Mouse (Mus musculus) hindbrain, embryonic 12.5 days (tissue): ENCODE measurements around the gene Mmachc. TPM values are rescaled to one million over a fixed set of nuclear protein-coding genes. Genes with fewer than 3 reads are reported as not detected.
"Not testable (repeated sequence)": the region's sequence is repeated elsewhere in the genome, so short reads cannot be mapped to it uniquely, and the experiment has no call there.

Experiments
- ATAC-seq: fragments of 200-750 bp; cut with Nextera tagmentation; 2 replicates; pipeline ENCODE4 v1.8.0; 2017; ENCODE audit warnings: moderate TSS enrichment; ENCODE audit not compliant: low FRiP score
- H3K27ac ChIP-seq: fragments of 300-500 bp; sonication (generic); 2 replicates; pipeline ENCODE4 v1.5.1; 2016; ENCODE audit warnings: mild to moderate bottlenecking
- H3K27me3 ChIP-seq: fragments of 300-500 bp; sonication (generic); 2 replicates; pipeline ENCODE4 v1.6.1; 2016; ENCODE audit warnings: mild to moderate bottlenecking
- H3K36me3 ChIP-seq: fragments of 300-500 bp; sonication (generic); 2 replicates; pipeline ENCODE4 v1.6.1; 2016; ENCODE audit warnings: mild to moderate bottlenecking
- H3K4me1 ChIP-seq: fragments of 300-500 bp; sonication (generic); 2 replicates; pipeline ENCODE4 v1.6.1; 2016
- H3K4me2 ChIP-seq: fragments of 300-500 bp; sonication (generic); replicated peaks from 2 replicates; pipeline ENCODE4 v1.6.1; 2016; ENCODE audit warnings: mild to moderate bottlenecking
- H3K4me3 ChIP-seq: fragments of 300-500 bp; sonication (generic); 2 replicates; pipeline ENCODE4 v1.5.1; 2016; ENCODE audit warnings: mild to moderate bottlenecking
- H3K9ac ChIP-seq: fragments of 300-500 bp; sonication (generic); 2 replicates; pipeline ENCODE4 v1.6.1; 2016; ENCODE audit warnings: mild to moderate bottlenecking, moderate library complexity
- H3K9me3 ChIP-seq: fragments of 300-500 bp; sonication (generic); replicated peaks from 2 replicates; pipeline ENCODE4 v1.6.1; 2016; ENCODE audit warnings: mild to moderate bottlenecking
- WGBS: fragments of 180-500 bp; shearing (Covaris S2); methylation state at CpG from one replicate; pipeline ENCODE4 v1.1.7; 2016; 5-methylcytosine and 5-hydroxymethylcytosine counted together
- polyA plus RNA-seq: library from polyadenylated mRNA; unstranded; fragments of >200 nt; fragmentation: Nextera tagmentation; extraction: Ambion mirVana; gene quantifications from 2 replicates; pipeline ENCODE4 v1.2.1, GENCODE M21; 2016

Gene Mmachc
- polyA plus RNA-seq, 1 experiment from 2014 or later = 26.2 TPM

DNA sequence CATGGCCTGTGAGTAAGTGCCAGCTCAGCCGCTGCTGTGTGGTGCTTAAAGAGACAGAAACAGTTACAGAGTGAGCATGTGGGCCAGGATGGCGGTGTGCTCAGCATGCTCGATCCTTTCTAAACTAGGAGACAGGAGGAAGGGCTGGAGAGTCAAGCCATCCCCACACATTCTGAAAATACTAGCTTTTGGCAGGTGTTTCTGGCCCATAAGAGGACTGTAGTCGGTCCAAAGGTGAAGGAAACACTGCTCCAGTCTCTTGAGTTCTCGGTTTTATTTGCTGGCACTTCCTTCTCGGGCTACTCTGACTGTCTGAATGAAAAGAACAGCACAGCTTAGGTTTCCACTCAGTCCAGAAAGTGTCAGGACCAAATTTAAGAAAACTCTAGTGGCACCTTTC is 47.4 kb downstream of the Mmachc start:
- Histone ChIP-seq H3K4me3 (no peak overlapping the region), H3K4me1 (no peaks in the 10 kb centered on the region), H3K27me3 (no peaks in the 10 kb centered on the region), H3K4me2 (no peak overlapping the region), H3K27ac (no peak overlapping the region), H3K9me3 (no peaks in the 10 kb centered on the region), H3K36me3 (no peaks in the 10 kb centered on the region), H3K9ac (no peak overlapping the region)
- WGBS = 69% methylated on average over 6 of the region's 6 CpGs
- ATAC-seq = no peak

DNA sequence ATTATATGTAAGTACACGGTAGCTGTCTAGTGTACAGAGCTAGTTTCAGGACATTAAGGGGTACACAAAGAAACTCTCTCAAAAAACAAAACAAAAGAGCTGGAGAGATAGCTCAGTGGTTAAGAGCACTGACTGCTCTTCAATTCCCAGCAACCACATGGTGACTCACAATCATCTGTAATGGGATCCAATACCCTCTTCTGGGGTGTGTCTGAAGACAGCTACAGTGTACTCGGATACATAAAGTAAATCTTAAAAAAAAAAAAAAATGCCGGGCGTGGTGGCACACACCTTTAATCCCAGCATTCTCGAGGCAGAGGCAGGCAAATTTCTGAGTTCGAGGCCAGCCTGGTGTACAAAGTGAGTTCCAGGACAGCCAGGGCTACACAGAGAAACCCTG is 48.3 kb downstream of the Mmachc start:
- H3K27me3 ChIP-seq, ATAC-seq, H3K9ac ChIP-seq, H3K4me2 ChIP-seq, H3K4me3 ChIP-seq, H3K9me3 ChIP-seq, H3K36me3 ChIP-seq, H3K4me1 ChIP-seq, H3K27ac ChIP-seq: not testable (repeated sequence)
- WGBS = 89% methylated on average over 6 of the region's 6 CpGs

DNA sequence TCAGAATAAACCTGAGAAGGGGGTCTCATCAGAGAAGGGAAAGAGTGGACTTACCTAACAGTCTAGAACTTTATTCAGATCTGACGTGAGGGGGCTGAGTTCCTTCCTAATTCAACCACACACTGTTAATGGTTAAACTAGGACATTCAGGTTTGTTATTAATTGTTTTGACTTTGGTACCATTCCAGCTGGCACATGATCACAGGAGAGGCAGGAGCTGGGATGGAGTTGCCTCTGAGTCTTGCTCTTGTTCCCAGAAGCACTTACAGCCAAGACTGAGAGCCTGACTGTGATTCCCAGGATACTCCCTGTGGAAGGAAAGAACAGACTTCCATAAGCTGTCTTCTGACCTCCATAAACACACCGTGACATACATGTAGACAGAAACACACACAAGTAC is 48.7 kb downstream of the Mmachc start:
- no peaks in the 10 kb centered on the region for H3K4me1 ChIP-seq
- no peak overlapping the region for H3K27ac ChIP-seq
- no peaks in the 10 kb centered on the region for H3K9me3 ChIP-seq
- no peak overlapping the region for H3K9ac ChIP-seq
- H3K4me3 ChIP-seq = no peak overlapping the region
- no peak overlapping the region for H3K4me2 ChIP-seq
- 80% methylated on average over 2 of the region's 2 CpGs for WGBS
- no peaks in the 10 kb centered on the region for H3K27me3 ChIP-seq
- ATAC-seq = no peak
- no peaks in the 10 kb centered on the region for H3K36me3 ChIP-seq

DNA sequence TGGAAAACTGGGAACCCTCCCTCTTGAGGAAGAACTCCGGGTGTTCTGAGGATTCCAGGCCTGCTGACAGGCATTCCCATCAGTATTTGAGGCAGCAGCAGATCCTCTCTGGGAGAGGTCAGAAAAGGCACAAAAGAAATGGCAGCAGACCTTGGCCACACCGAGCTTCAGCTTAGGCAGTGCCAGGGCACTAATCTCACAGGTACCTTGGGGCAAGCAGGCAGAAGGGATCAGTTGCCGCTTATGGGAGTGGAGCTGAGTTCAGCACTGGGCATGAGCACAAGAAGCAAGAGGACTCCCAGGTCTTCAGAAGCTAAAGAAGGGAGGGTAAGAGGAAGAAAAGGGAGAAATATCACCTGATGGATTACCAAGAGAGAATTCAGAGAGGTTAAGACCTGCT is 50.2 kb downstream of the Mmachc start:
- H3K4me3 ChIP-seq = no peak overlapping the region
- H3K27me3 ChIP-seq = no peaks in the 10 kb centered on the region
- no peak overlapping the region for H3K4me2 ChIP-seq
- no peak for ATAC-seq
- no peak overlapping the region for H3K9ac ChIP-seq
- no peaks in the 10 kb centered on the region for H3K36me3 ChIP-seq
- no peaks in the 10 kb centered on the region for H3K9me3 ChIP-seq
- no peak overlapping the region for H3K27ac ChIP-seq
- no peaks in the 10 kb centered on the region for H3K4me1 ChIP-seq
- 41% methylated on average over 3 of the region's 3 CpGs for WGBS

DNA sequence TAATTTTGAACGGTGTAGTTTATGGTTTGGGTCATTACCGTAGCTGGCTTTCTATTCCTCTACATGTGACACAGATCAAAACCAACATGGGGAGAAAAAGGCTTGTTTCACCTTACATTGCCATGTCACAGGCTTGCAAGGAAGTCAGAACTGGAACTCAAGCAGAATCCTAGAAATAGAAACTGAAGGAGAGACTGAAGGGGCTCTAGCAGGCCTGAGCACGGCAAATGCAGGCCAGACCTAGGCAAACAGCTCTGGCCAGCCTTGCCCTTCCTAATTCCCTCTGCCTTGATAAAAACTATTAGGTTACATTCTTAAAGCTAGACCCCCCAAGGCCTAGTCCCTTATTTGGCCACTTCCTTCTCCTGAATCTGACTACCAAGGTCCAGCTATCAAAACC is 52.5 kb downstream of the Mmachc start:
- ATAC-seq = no peak
- Histone ChIP-seq H3K27ac (no peak overlapping the region), H3K36me3 (no peaks in the 10 kb centered on the region), H3K4me1 (no peaks in the 10 kb centered on the region; the same call in 1 of the 2 replicates), H3K9me3 (no peaks in the 10 kb centered on the region), H3K27me3 (no peaks in the 10 kb centered on the region), H3K4me2 (no peak overlapping the region), H3K4me3 (no peak overlapping the region), H3K9ac (no peak overlapping the region)
- 77% methylated on average over 3 of the region's 3 CpGs for WGBS

DNA sequence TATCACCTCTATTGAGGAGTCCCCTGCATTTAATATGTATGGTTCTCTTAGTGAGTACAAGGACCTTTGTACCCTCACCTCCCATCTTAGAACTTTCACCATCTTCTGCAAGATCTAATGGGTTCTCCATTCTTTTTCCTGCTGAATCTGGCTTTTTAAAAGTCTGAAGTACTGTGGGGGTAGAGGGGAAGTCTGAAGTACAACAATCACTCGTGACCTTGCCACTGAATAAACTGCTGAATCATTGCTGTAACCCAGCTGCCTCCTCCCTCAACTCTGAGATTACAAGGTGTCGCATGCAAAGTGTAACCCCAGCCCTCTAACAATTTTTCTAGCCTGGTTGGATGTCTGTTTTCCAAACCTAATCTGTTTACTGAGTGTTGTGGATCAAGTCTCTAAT is 53.1 kb downstream of the Mmachc start:
- WGBS = 82% methylated on average over 2 of the region's 2 CpGs
- Histone ChIP-seq H3K27me3 (no peaks in the 10 kb centered on the region), H3K4me2 (no peak overlapping the region), H3K9me3 (no peaks in the 10 kb centered on the region), H3K36me3 (no peaks in the 10 kb centered on the region), H3K4me1 (peaks cover 3% of the 10 kb centered on the region), H3K4me3 (no peak overlapping the region), H3K9ac (no peak overlapping the region), H3K27ac (no peak overlapping the region)
- ATAC-seq = no peak

DNA sequence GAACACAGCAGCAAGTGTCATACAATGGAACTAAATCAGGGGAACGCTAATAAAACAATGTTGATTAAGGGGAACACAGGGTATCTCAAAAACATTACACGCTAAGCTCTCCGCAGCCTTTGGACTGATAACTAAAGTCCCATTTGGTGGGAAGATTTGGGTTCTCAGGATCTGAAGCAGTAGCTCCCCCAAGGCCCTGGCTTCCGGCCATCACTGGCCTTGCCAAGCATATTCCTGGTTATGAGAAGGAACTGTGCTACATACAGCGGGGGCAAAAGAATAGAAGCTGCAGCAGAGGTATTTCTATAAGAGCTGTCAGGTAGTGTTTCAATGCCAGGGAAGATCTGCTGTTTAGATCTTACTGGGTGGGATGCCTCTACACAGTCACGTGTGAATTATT is 55.0 kb downstream of the Mmachc start:
- H3K4me2 ChIP-seq = no peak overlapping the region
- H3K4me3 ChIP-seq = no peak overlapping the region
- 90% methylated on average over 6 of the region's 6 CpGs for WGBS
- peaks cover 19% of the 10 kb centered on the region for H3K4me1 ChIP-seq
- H3K36me3 ChIP-seq = 0 out of 2 replicates have a peak, but pooled peaks cover 7% of the 10 kb centered on the region
- no peaks in the 10 kb centered on the region for H3K9me3 ChIP-seq
- no peak overlapping the region for H3K9ac ChIP-seq
- H3K27me3 ChIP-seq = no peaks in the 10 kb centered on the region
- no peak overlapping the region for H3K27ac ChIP-seq
- no peak for ATAC-seq

Other genes starting within 250 kb of the Mmachc start
- 42.1 and 43.2 TPM in 2 replicates for gene Mast2, start 244.2 kb downstream of the Mmachc start, polyA plus RNA-seq
- 15.4 and 15.6 TPM in 2 replicates for gene Ipp, start 200.9 kb downstream of the Mmachc start, polyA plus RNA-seq
- 25.2 and 29.0 TPM in 2 replicates for gene Tmem69, start 152.5 kb downstream of the Mmachc start, polyA plus RNA-seq
- gene Gpbp1l1, start 150.7 kb downstream of the Mmachc start, polyA plus RNA-seq = 25.4 and 28.8 TPM in 2 replicates
- gene Ccdc17, start 111.8 kb downstream of the Mmachc start, polyA plus RNA-seq = 3.8 and 4.8 TPM in 2 replicates
- gene Nasp, start 80.5 kb downstream of the Mmachc start, polyA plus RNA-seq = 183 and 186 TPM in 2 replicates
- 566 and 569 TPM in 2 replicates for gene Akr1a1, start 56.7 kb downstream of the Mmachc start, polyA plus RNA-seq
- 731 and 767 TPM in 2 replicates for gene Prdx1, start 22.9 kb downstream of the Mmachc start, polyA plus RNA-seq
- 22.4 and 23.6 TPM in 2 replicates for gene Ccdc163, start 103 bp upstream of the Mmachc start, polyA plus RNA-seq
- gene Tesk2, start 12.5 kb upstream of the Mmachc start, polyA plus RNA-seq = 6.9 and 7.4 TPM in 2 replicates
- 32.1 and 32.4 TPM in 2 replicates for gene Toe1, start 99.2 kb upstream of the Mmachc start, polyA plus RNA-seq
- 11.5 and 15.1 TPM in 2 replicates for gene Mutyh, start 99.3 kb upstream of the Mmachc start, polyA plus RNA-seq
- gene Hpdl, start 113.3 kb upstream of the Mmachc start, polyA plus RNA-seq = 1.5 and 1.7 TPM in 2 replicates
- gene Zswim5, start 169.0 kb upstream of the Mmachc start, polyA plus RNA-seq = 7.4 and 8.5 TPM in 2 replicates